Mouse (Mus musculus) mouse embryonic stem cell (cell line): ENCODE data around the gene Gtf2h4.

Experiments used
- in situ Hi-C, 2 experiments: fragments of 300-500 bp; cut with MboI; formaldehyde crosslinking; loops; 1 replicate in 1 of 2; 3 replicates in 1 of 2; pipeline ENCODE4 v1.14.3; 2019 to 2020; ENCODE audit warnings: low sequenced_read_pairs in 2 of 2, low pct_unique_long_range_greater_than_20kb in 1 of 2, mixed read lengths in 1 of 2; ENCODE audit not compliant: unreplicated experiment in 1 of 2

The Gtf2h4 gene

GRCm38 (mm10) chr17:35699919-35700318, 26.4 kb upstream of the Gtf2h4 start:
- in situ Hi-C loops = no loop called here

GRCm38 (mm10) chr17:35698501-35698883, 25.0 kb upstream of the Gtf2h4 start:
- in situ Hi-C loops = no loop called here

GRCm38 (mm10) chr17:35697759-35698500, 24.4 kb upstream of the Gtf2h4 start:
- in situ Hi-C loops = no loop called here

GRCm38 (mm10) chr17:35697429-35697758, 23.9 kb upstream of the Gtf2h4 start:
- in situ Hi-C loops = no loop called here

GRCm38 (mm10) chr17:35696691-35697090, 23.2 kb upstream of the Gtf2h4 start:
- in situ Hi-C loops = no loop called here

- in situ Hi-C loops = no loop called here
Observed at GRCm38 (mm10) chr17:35695289-35695688, 21.8 kb upstream of the Gtf2h4 start.

- in situ Hi-C loops = no loop called here
Observed at GRCm38 (mm10) chr17:35693906-35694305, 20.4 kb upstream of the Gtf2h4 start.

- in situ Hi-C loops = no loop called here
Observed at GRCm38 (mm10) chr17:35692368-35692767, 18.8 kb upstream of the Gtf2h4 start.

GRCm38 (mm10) chr17:35691811-35692210, 18.3 kb upstream of the Gtf2h4 start:
- in situ Hi-C loops = no loop called here

- in situ Hi-C loops = no loop called here
Observed at GRCm38 (mm10) chr17:35689936-35690645, 16.6 kb upstream of the Gtf2h4 start.

GRCm38 (mm10) chr17:35688347-35689175, 15.0 kb upstream of the Gtf2h4 start:
- in situ Hi-C loops = no loop called here

- in situ Hi-C loops = no loop called here
Observed at GRCm38 (mm10) chr17:35685061-35685460, 11.5 kb upstream of the Gtf2h4 start.

GRCm38 (mm10) chr17:35681986-35682385, 8.4 kb upstream of the Gtf2h4 start:
- in situ Hi-C loops = no loop called here

GRCm38 (mm10) chr17:35680591-35680990, 7.1 kb upstream of the Gtf2h4 start:
- in situ Hi-C loops = no loop called here

- in situ Hi-C loops = no loop called here
Observed at GRCm38 (mm10) chr17:35672527-35672926, 1.0 kb downstream of the Gtf2h4 start.

GRCm38 (mm10) chr17:35671846-35672245, 1.7 kb downstream of the Gtf2h4 start:
- in situ Hi-C loops = no loop called here

GRCm38 (mm10) chr17:35669731-35670130, 3.8 kb downstream of the Gtf2h4 start:
- in situ Hi-C loops = no loop called here

GRCm38 (mm10) chr17:35667334-35668065, 6.0 kb downstream of the Gtf2h4 start, which contains the start of gene Vars2:
Gene Vars2 (minus strand): TSS chr17:35667592.
- in situ Hi-C loops = no loop called here

- in situ Hi-C loops = no loop called here
Observed at GRCm38 (mm10) chr17:35666851-35667256, 6.7 kb downstream of the Gtf2h4 start.
